Mouse (Mus musculus) MEL (cell line): ENCODE results near the gene Arid3c. TPM values are rescaled to one million over a fixed set of nuclear protein-coding genes. Genes with fewer than 3 reads are reported as not detected.

Experiments
- DNase-seq: peaks from one replicate; pipeline ENCODE4 v3.0.0; 2011; ENCODE audit warnings: low read depth, low spot score
- H3K27ac ChIP-seq: 2 replicates; pipeline ENCODE4 v1.5.1; 2012; ENCODE audit warnings: low read depth, mild to moderate bottlenecking, control low read depth, low read length, moderate library complexity; ENCODE audit not compliant: control insufficient read depth
- H3K27me3 ChIP-seq, 2 experiments: fragments of 150-350 bp in 1 of 2; sonication (generic) in 1 of 2; 2 replicates each; pipeline ENCODE4 v1.6.1; 2012; ENCODE audit warnings: low read length in 2 of 2, mild to moderate bottlenecking in 2 of 2, improper control_type of control experiment in 1 of 2, moderate library complexity in 1 of 2; ENCODE audit not compliant: insufficient read depth in 2 of 2, control insufficient read depth in 1 of 2
- H3K36me3 ChIP-seq, 2 experiments: 2 replicates each; pipeline ENCODE4 v1.6.1; 2012 to 2014; ENCODE audit warnings: low read length in 2 of 2, improper control_type of control experiment in 1 of 2, inconsistent platforms in 1 of 2, mild to moderate bottlenecking in 1 of 2; ENCODE audit not compliant: insufficient read depth in 2 of 2, control insufficient read depth in 1 of 2
- H3K4me1 ChIP-seq, 2 experiments: fragments of 150-350 bp in 1 of 2; sonication (generic) in 1 of 2; 2 replicates each; pipeline ENCODE4 v1.6.1; 2012; ENCODE audit warnings: low read length in 2 of 2, improper control_type of control experiment in 1 of 2, mild to moderate bottlenecking in 1 of 2; ENCODE audit not compliant: insufficient read depth in 2 of 2, control insufficient read depth in 1 of 2
- H3K4me3 ChIP-seq, 2 experiments: fragments of 150-350 bp in 1 of 2; sonication (generic) in 1 of 2; 2 replicates each; pipeline ENCODE4 v1.5.1; 2012; ENCODE audit warnings: low read depth in 2 of 2, low read length in 2 of 2, mild to moderate bottlenecking in 2 of 2, moderate library complexity in 2 of 2, control low read depth in 1 of 2, improper control_type of control experiment in 1 of 2; ENCODE audit not compliant: control insufficient read depth in 1 of 2, insufficient read depth in 1 of 2
- H3K79me2 ChIP-seq: 2 replicates; pipeline ENCODE4 v1.6.1; 2012; ENCODE audit warnings: mild to moderate bottlenecking, low read length, moderate library complexity; ENCODE audit not compliant: control insufficient read depth, poor library complexity, insufficient read depth
- H3K9ac ChIP-seq: 2 replicates; pipeline ENCODE4 v1.6.1; 2012; ENCODE audit warnings: low read depth, mild to moderate bottlenecking, control low read depth, low read length, moderate library complexity; ENCODE audit not compliant: control insufficient read depth, poor library complexity, severe bottlenecking
- H3K9me3 ChIP-seq: fragments of 150-350 bp; sonication (generic); replicated peaks from 2 replicates; pipeline ENCODE4 v1.6.1; 2012; ENCODE audit warnings: mild to moderate bottlenecking, low read length, improper control_type of control experiment, moderate library complexity; ENCODE audit not compliant: insufficient read depth
- BHLHE40 ChIP-seq: IDR thresholded peaks from 2 replicates; pipeline ENCODE4 v1.6.1; 2012; ENCODE audit warnings: low read depth, mild to moderate bottlenecking, inconsistent platforms, low read length, improper control_type of control experiment, borderline replicate concordance
- CHD1 ChIP-seq: IDR thresholded peaks from 2 replicates; pipeline ENCODE4 v1.6.1; 2012; ENCODE audit warnings: low read depth, mild to moderate bottlenecking, inconsistent platforms, low read length, improper control_type of control experiment
- CHD2 ChIP-seq: IDR thresholded peaks from 2 replicates; pipeline ENCODE4 v1.6.1; 2011; ENCODE audit warnings: low read length, improper control_type of control experiment
- EP300 ChIP-seq, 2 experiments: IDR thresholded peaks; 2 replicates each; pipeline ENCODE4 v1.6.1; 2011; ENCODE audit warnings: improper control_type of control experiment in 2 of 2, low read length in 2 of 2, low read depth in 1 of 2, mild to moderate bottlenecking in 1 of 2
- ETS1 ChIP-seq: IDR thresholded peaks from 2 replicates; pipeline ENCODE4 v1.6.1; 2012; ENCODE audit warnings: low read depth, mild to moderate bottlenecking, inconsistent platforms, low read length, improper control_type of control experiment, moderate library complexity
- GATA1 ChIP-seq: IDR thresholded peaks from 2 replicates; pipeline ENCODE4 v1.6.1; 2011; ENCODE audit warnings: low read depth, low read length, improper control_type of control experiment
- MAX ChIP-seq: IDR thresholded peaks from 2 replicates; pipeline ENCODE4 v1.6.1; 2011; ENCODE audit warnings: low read length, improper control_type of control experiment
- MAZ ChIP-seq: IDR thresholded peaks from 2 replicates; pipeline ENCODE4 v1.6.1; 2012; ENCODE audit warnings: low read depth, mild to moderate bottlenecking, inconsistent platforms, low read length, improper control_type of control experiment
- MEF2A ChIP-seq: IDR thresholded peaks from 2 replicates; pipeline ENCODE4 v1.6.1; 2014; ENCODE audit warnings: low read depth, mild to moderate bottlenecking, inconsistent platforms, low read length, improper control_type of control experiment; ENCODE audit not compliant: poor library complexity, insufficient replicate concordance, severe bottlenecking; ENCODE audit errors: extremely low read depth
- MXI1 ChIP-seq: IDR thresholded peaks from 2 replicates; pipeline ENCODE4 v1.6.1; 2011; ENCODE audit warnings: mild to moderate bottlenecking, low read depth, low read length, improper control_type of control experiment
- POLR2A ChIP-seq, 2 experiments: IDR thresholded peaks; 2 replicates each; pipeline ENCODE4 v1.6.1; 2011 to 2012; ENCODE audit warnings: low read length in 2 of 2, mild to moderate bottlenecking in 2 of 2, control low read depth in 1 of 2, improper control_type of control experiment in 1 of 2, low read depth in 1 of 2, moderate library complexity in 1 of 2; ENCODE audit not compliant: control insufficient read depth in 1 of 2, insufficient read depth in 1 of 2, poor library complexity in 1 of 2
- POLR2AphosphoS5 ChIP-seq: IDR thresholded peaks from 2 replicates; pipeline ENCODE4 v1.6.1; 2012; ENCODE audit warnings: low read depth, borderline replicate concordance, mild to moderate bottlenecking, inconsistent platforms, low read length, moderate library complexity, mixed read lengths
- RCOR1 ChIP-seq: IDR thresholded peaks from 2 replicates; pipeline ENCODE4 v1.6.1; 2012; ENCODE audit warnings: low read depth, mild to moderate bottlenecking, inconsistent platforms, low read length, improper control_type of control experiment
- SMC3 ChIP-seq: IDR thresholded peaks from 2 replicates; pipeline ENCODE4 v1.6.1; 2011; ENCODE audit warnings: low read depth, low read length, improper control_type of control experiment
- TBP ChIP-seq: IDR thresholded peaks from 2 replicates; pipeline ENCODE4 v1.8.0; 2011; ENCODE audit warnings: low read depth, low read length, improper control_type of control experiment
- TCF12 ChIP-seq: IDR thresholded peaks from 2 replicates; pipeline ENCODE4 v1.6.1; 2014; ENCODE audit warnings: low read depth, mild to moderate bottlenecking, inconsistent platforms, low read length, improper control_type of control experiment, moderate library complexity
- USF2 ChIP-seq, 2 experiments: IDR thresholded peaks; 2 replicates each; pipeline ENCODE4 v1.6.1; 2011 to 2012; ENCODE audit warnings: improper control_type of control experiment in 2 of 2, low read length in 2 of 2, borderline replicate concordance in 1 of 2, inconsistent platforms in 1 of 2, low read depth in 1 of 2, mild to moderate bottlenecking in 1 of 2; ENCODE audit not compliant: insufficient read depth in 1 of 2
- ZC3H11A ChIP-seq: IDR thresholded peaks from 2 replicates; pipeline ENCODE4 v1.6.1; 2012; ENCODE audit warnings: low read depth, mild to moderate bottlenecking, inconsistent platforms, low read length, improper control_type of control experiment
- ZMIZ1 ChIP-seq: IDR thresholded peaks from 2 replicates; pipeline ENCODE4 v1.6.1; 2012; ENCODE audit warnings: low read depth, mild to moderate bottlenecking, inconsistent platforms, low read length, improper control_type of control experiment, moderate library complexity
- polyA plus RNA-seq, 2 experiments: library from polyadenylated mRNA; stranded (reverse) in 1 of 2; unstranded in 1 of 2; fragments of >175 nt in 1 of 2; fragments of >200 nt in 1 of 2; gene quantifications; 2 replicates each; pipeline versions ENCODE4 v1.2.1 to v1.2.4; 2012; ENCODE audit warnings: low replicate concordance in 2 of 2, low read depth in 1 of 2; ENCODE audit not compliant: insufficient read length in 2 of 2, insufficient read depth in 1 of 2, missing spikeins in 1 of 2
- total RNA-seq: library from RNA; depleted of rRNA; stranded (reverse); fragments of 300-350 nt; gene quantifications from 2 replicates; pipeline ENCODE4 v1.2.3, GENCODE M21; 2012

The Arid3c gene
- total and polyA plus RNA-seq, 3 experiments = 0.13 TPM; not detected in 2

DNA sequence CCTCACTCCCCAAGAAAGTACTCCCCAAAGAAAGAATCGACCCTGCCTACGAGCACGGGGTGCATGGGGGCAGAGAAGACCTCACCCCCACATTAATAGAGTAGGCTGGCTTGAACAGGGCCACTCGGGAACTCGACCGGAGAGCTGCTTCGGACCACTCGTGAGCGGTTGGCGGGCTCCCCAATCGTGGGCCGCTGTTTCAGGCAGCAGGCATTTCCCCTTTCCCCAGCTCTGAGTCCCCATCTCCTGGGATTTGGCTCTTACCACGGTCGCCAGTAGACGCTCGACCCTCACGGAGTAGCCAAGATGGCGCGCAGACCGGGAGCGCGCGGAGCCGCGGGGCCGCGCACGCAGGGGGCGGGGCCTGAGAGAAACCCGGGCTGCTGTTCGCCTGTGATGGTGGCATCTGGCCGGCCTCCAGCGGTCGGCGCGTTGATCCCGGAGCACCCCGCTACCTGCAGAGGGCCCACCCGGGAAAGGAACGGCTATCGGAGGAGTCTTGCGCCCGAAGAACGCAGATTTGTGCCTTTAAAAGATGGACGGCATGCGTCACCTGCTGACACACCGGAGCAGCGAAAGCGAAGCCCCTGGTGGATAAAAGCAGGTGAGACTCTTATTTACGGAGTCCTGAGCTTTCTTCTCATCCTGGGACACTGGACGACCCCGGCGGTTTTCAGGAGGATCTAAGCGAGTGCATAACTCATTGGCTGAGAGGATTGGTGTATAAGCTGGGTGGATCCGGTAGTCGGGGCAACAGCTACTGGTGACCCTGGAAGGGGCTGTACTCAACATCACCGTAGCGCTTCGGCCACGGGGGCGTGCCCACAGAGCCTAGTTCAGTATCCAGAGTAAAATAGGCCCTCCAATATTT is 17.5 kb downstream of the Arid3c start, which contains the start of gene Rpp25l (continued):
- TF ChIP-seq SMC3 (no peak), CHD1 (no peak), TCF12 (no peak), ZC3H11A (no peak)

DNA sequence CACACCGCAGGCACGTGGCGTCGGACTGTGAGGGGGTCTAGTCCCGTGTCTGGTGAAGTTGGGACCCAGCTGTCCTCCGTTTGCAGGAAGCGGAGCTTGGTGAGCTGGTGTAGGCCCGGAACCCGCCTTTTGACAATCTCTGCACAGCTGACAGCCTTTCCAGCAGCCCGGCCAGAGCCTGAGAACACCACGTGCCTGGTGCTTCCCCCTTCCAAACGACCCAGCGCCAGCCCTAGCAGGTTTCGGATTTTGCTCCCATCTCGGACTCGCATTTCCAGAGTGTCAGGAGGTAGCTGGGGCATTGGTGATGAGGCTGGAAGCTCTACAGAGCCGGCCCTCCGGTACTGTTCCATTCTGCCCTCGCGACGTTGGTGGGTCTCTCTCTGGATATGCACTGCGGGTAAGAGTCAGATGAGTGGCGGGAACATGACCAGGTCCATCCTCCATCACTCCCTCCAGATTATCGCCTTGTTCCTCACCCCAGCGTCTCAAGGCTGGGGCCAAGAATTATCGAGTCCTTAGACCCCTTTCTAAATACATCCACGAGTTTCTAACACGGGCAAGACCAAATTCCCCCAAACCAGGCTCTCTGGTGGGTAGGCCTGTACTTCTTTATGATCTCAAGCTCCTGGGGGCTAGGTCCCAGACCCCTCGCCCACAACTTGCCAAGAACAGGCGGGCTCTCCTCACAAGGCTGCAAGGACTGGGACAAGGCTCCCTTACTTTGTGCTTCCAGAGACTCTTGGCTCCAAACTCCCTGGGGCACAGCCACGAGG is 18.3 kb downstream of the Arid3c start:
- Histone ChIP-seq H3K27ac (peak overlapping the region; percentile 61), H3K4me1 (peaks cover 0 to 10% of the 10 kb centered on the region in 2 experiments; a peak in 2 of 4 replicates), H3K27me3 (no peaks in the 10 kb centered on the region), H3K36me3 (no peaks in the 10 kb centered on the region; a peak in 1 of 4 replicates), H3K9me3 (no peaks in the 10 kb centered on the region), H3K4me3 (peak overlapping the region; percentile 90 to 97), H3K79me2 (peaks cover 19% of the 10 kb centered on the region), H3K9ac (peak overlapping the region; percentile 96)
- no peak for DNase-seq
- TF ChIP-seq RCOR1 (no peak), MAX (no peak), ZMIZ1 (no peak), POLR2AphosphoS5 (no peak), MXI1 (no peak), EP300 (IDR thresholded peaks at IDR 0.05; ENCODE audit: low read depth in 1 of 2, low read length in 2 of 2) (no peak), ETS1 (no peak), CHD1 (no peak), GATA1 (no peak), TBP (no peak), MEF2A (no peak), POLR2A (IDR thresholded peaks at IDR 0.05; ENCODE audit: control insufficient read depth in 1 of 2, insufficient read depth in 1 of 2, low read depth in 1 of 2, low read length in 2 of 2, poor library complexity in 1 of 2) (no peak), USF2 (IDR thresholded peaks at IDR 0.05; ENCODE audit: borderline replicate concordance in 1 of 2, insufficient read depth in 1 of 2, low read depth in 1 of 2, low read length in 2 of 2) (no peak), MAZ (no peak), SMC3 (no peak), CHD2 (no peak), BHLHE40 (no peak)
